ENCODE assay signal across 9 mouse cellular contexts in the genomic region with DNA sequence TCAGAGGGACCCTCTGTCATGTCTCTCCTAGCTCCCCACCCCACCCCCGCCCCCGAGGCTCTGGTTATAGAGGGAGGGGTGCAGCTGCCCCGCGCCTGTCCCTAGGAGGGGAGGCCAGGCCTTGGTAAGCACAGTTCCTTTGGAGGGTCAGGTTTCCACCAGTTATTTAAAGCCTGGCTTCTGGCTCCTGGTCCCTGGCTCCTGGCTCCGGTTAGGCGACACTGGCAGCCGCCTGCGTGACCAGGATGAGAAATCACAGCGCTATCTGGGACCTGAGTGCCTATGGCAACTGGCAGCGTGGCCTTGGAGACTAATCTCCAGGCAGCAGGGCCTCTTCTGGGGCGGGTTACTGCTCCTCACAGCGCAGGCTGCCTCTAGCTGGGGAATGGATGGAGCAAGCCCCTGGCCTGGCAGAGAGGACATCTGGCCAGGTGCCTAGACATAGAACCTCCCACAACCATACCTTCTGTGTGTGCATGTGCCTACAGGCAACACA. TPM values are rescaled to one million over a fixed set of nuclear protein-coding genes. Genes with fewer than 3 reads are reported as not detected.
DNase-seq lines count a peak whose midpoint lies in the region; ATAC-seq lines count a peak whose summit lies in the region.
"Had no signal": no experiment of that assay in that cellular context is flagged by ENCODE, and none has a peak within 500 bp of the region (broad histone marks: within the 10 kb centered on the region; RNA-seq: fewer than 3 reads in every experiment).

No protein-coding gene starts in this region.

- H3K4me2 ChIP-seq in embryonic facial prominence, embryonic 12.5 days (replicated peaks) = no peak overlapping the region
- H3K4me2 ChIP-seq in heart, embryonic 11.5 days = peak overlapping the region; percentile 38
- no peak overlapping the region for H3K4me2 ChIP-seq in kidney, embryonic 16.5 days (replicated peaks; ENCODE audit: low read depth, low read length)
- H3K4me2 ChIP-seq in neural tube, embryonic 12.5 days (replicated peaks) = no peak overlapping the region

- peak; percentile 53; the same call in 1 of the 2 replicates for ATAC-seq in embryonic facial prominence, embryonic 12.5 days (ENCODE audit: insufficient number of reproducible peaks, insufficient read depth, low FRiP score, low TSS enrichment)
- no peak; the same call in 1 of the 2 replicates for ATAC-seq in heart, embryonic 11.5 days (replicated peaks; ENCODE audit: insufficient number of reproducible peaks, low FRiP score, low TSS enrichment)
- 0 out of 2 replicates have a peak, but pooled peaks have one; percentile 16 for ATAC-seq in kidney, embryonic 16.5 days (ENCODE audit: low FRiP score, low TSS enrichment)
- ATAC-seq in neural tube, embryonic 12.5 days (ENCODE audit: low FRiP score, low read depth) = peak; percentile 58; the same call in 1 of the 2 replicates

- no peaks in the 10 kb centered on the region for H3K9me3 ChIP-seq in embryonic facial prominence, embryonic 12.5 days
- no peaks in the 10 kb centered on the region for H3K9me3 ChIP-seq in heart, embryonic 11.5 days (replicated peaks; ENCODE audit: control insufficient read depth, low read length)
- no peaks in the 10 kb centered on the region for H3K9me3 ChIP-seq in kidney, embryonic 16.5 days (ENCODE audit: low read length)
- no peaks in the 10 kb centered on the region for H3K9me3 ChIP-seq in neural tube, embryonic 12.5 days

- 0 out of 2 replicates have a peak overlapping the region, but pooled peaks have one; percentile 15 for H3K9ac ChIP-seq in embryonic facial prominence, embryonic 12.5 days
- 0 out of 2 replicates have a peak overlapping the region, but pooled peaks have one; percentile 28 for H3K9ac ChIP-seq in heart, embryonic 11.5 days (ENCODE audit: low read depth, low read length)
- H3K9ac ChIP-seq in kidney, embryonic 16.5 days (replicated peaks; ENCODE audit: low read length) = peak overlapping the region; percentile 12; the same call in 1 of the 2 replicates
- H3K9ac ChIP-seq in neural tube, embryonic 12.5 days = 0 out of 2 replicates have a peak overlapping the region, but pooled peaks have one; percentile 22

- H3K4me1 ChIP-seq in embryonic facial prominence, embryonic 12.5 days = peaks cover 39% of the 10 kb centered on the region
- peaks cover 55% of the 10 kb centered on the region for H3K4me1 ChIP-seq in heart, embryonic 11.5 days (ENCODE audit: control insufficient read depth, insufficient read depth, low read length)
- peaks cover 39% of the 10 kb centered on the region for H3K4me1 ChIP-seq in kidney, embryonic 16.5 days (ENCODE audit: insufficient read depth, low read length)
- peaks cover 15% of the 10 kb centered on the region for H3K4me1 ChIP-seq in neural tube, embryonic 12.5 days

- DNase-seq in kidney, adult 18-20 months = peak; percentile 18
- DNase-seq in kidney, adult 9 months = no peak
- DNase-seq in adrenal gland, adult (ENCODE audit: inconsistent age in 2 of 2, low spot score in 1 of 2) = peak; percentile 88 to 93
- no peak for DNase-seq in spleen, postnatal 10 days (ENCODE audit: low spot score in 2 of 2)

- no peak overlapping the region for H3K4me3 ChIP-seq in embryonic facial prominence, embryonic 12.5 days
- H3K4me3 ChIP-seq in heart, embryonic 11.5 days (ENCODE audit: low read depth, low read length) = no peak overlapping the region
- H3K4me3 ChIP-seq in kidney, embryonic 16.5 days (ENCODE audit: low read length) = no peak overlapping the region
- no peak overlapping the region for H3K4me3 ChIP-seq in neural tube, embryonic 12.5 days
- H3K4me3 ChIP-seq: erythroblast, embryonic 14.5 days had no signal

- 41% methylated on average over 12 of the region's 12 CpGs for WGBS in embryonic facial prominence, embryonic 12.5 days
- WGBS in heart, embryonic 11.5 days (ENCODE audit: insufficient replicate concordance) = 26% methylated on average over 12 of the region's 12 CpGs
- 39% methylated on average over 12 of the region's 12 CpGs for WGBS in kidney, embryonic 16.5 days
- WGBS in neural tube, embryonic 12.5 days = 59% methylated on average over 12 of the region's 12 CpGs

- H3K27me3 ChIP-seq in embryonic facial prominence, embryonic 12.5 days = no peaks in the 10 kb centered on the region
- H3K27me3 ChIP-seq in heart, embryonic 11.5 days (ENCODE audit: control insufficient read depth, insufficient read depth, low read length) = no peaks in the 10 kb centered on the region
- H3K27me3 ChIP-seq in kidney, embryonic 16.5 days (ENCODE audit: insufficient read depth, low read length) = no peaks in the 10 kb centered on the region
- no peaks in the 10 kb centered on the region for H3K27me3 ChIP-seq in neural tube, embryonic 12.5 days (replicated peaks)

- H3K36me3 ChIP-seq in embryonic facial prominence, embryonic 12.5 days = peaks cover 32% of the 10 kb centered on the region; the same call in 1 of the 2 replicates
- 0 out of 2 replicates have a peak, but pooled peaks cover 3% of the 10 kb centered on the region for H3K36me3 ChIP-seq in heart, embryonic 11.5 days (ENCODE audit: control insufficient read depth, insufficient read depth, low read length)
- H3K36me3 ChIP-seq in kidney, embryonic 16.5 days (ENCODE audit: insufficient read depth, low read length) = no peaks in the 10 kb centered on the region
- peaks cover 15% of the 10 kb centered on the region for H3K36me3 ChIP-seq in neural tube, embryonic 12.5 days

- peak overlapping the region; percentile 69 for H3K27ac ChIP-seq in embryonic facial prominence, embryonic 12.5 days
- H3K27ac ChIP-seq in heart, embryonic 11.5 days (ENCODE audit: low read depth, low read length) = peak overlapping the region; percentile 86
- H3K27ac ChIP-seq in kidney, embryonic 16.5 days (ENCODE audit: low read length) = peak overlapping the region; percentile 23; the same call in 1 of the 2 replicates
- H3K27ac ChIP-seq in neural tube, embryonic 12.5 days = no peak overlapping the region

RNA-seq across cellular contexts. Expression of a gene that starts 20.6 kb away (rescaled TPM):
- 151 and 153 TPM in 2 replicates for polyA plus RNA-seq in embryonic facial prominence, embryonic 12.5 days (2016; fragmentation: Nextera tagmentation; extraction: Ambion mirVana)
- polyA plus RNA-seq in heart, embryonic 11.5 days (2014; fragmentation: Nextera tagmentation; extraction: Ambion mirVana) = 49.0 and 55.7 TPM in 2 replicates
- 73.8 and 76.9 TPM in 2 replicates for polyA plus RNA-seq in kidney, embryonic 16.5 days (2015; fragmentation: Nextera tagmentation; extraction: Ambion mirVana)
- 79.8 and 84.6 TPM in 2 replicates for polyA plus RNA-seq in neural tube, embryonic 12.5 days (2016; fragmentation: Nextera tagmentation; extraction: Ambion mirVana)

Comparison
In these comparisons a context has a peak if more than half of its experiments do, and no peak if none do; other contexts are left out.
1. DNase-seq: peak in kidney, adult 18-20 months (single experiment) and adrenal gland, adult (2 of 2); none in kidney, adult 9 months (single experiment) and spleen, postnatal 10 days (0 of 2).
2. Peak in every context shown above with its lines, with median percentiles within 50 percentile points of each other: H3K9ac ChIP-seq.